7 mouse cellular contexts compared by ENCODE assay signal in the genomic region with DNA sequence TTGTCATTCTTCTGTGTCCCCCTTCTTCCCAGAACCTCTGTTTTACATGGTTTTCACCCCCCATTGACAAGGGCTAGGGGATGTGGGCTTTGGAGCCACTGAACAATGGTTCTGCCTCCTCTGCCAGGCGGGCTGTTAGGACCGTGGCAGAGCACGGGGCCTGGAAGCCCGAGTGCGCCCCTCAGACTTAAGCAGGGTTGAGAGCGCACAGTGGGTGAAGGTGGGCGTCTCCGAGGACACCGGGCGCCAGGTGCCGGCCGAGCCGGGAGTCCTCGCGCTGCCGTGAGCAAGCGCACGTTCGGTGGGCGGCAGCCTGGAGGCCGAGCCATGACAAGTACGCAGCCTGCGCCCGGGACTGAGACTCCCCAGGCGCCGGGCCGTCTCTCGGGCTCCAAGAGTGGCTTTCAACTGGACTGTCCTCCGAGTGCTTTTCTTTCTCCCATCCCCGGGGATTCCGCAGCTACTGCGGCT. TPM values are rescaled to one million over a fixed set of nuclear protein-coding genes. Genes with fewer than 3 reads are reported as not detected.
DNase-seq lines count a peak whose midpoint lies in the region; ATAC-seq and TF ChIP-seq lines count a peak whose summit lies in the region.

No protein-coding gene starts in this region.

- 0% methylated on average over 16 of the region's 32 CpGs for WGBS in embryonic facial prominence, embryonic 14.5 days
- 0% methylated on average over 32 of the region's 32 CpGs for WGBS in stomach, embryonic 15.5 days

- DNase-seq in ZHBTc4 (ENCODE audit: low read depth, low spot score): peak; percentile 50
- peak; percentile 32 for DNase-seq in embryonic facial prominence, embryonic 14.5 days (ENCODE audit: low spot score)
- DNase-seq in heart, postnatal 14 days: peak; percentile 43 to 46
- DNase-seq in left cerebral cortex, adult 8-10 months (ENCODE audit: low spot score in 2 of 2): peak; percentile 25 to 44
- DNase-seq in mesoderm, embryonic 11.5 days (ENCODE audit: low read depth, low spot score): peak; percentile 37

- TF ChIP-seq CTCF in E14TG2a.4 (conservative IDR thresholded peaks at IDR 0.05; ENCODE audit: low read length): no peak

- ATAC-seq in embryonic facial prominence, embryonic 14.5 days (ENCODE audit: low read depth): peak; percentile 19
- ATAC-seq in stomach, embryonic 15.5 days (ENCODE audit: insufficient read depth, low FRiP score, low read depth): peak; percentile 19

- H3K4me2 ChIP-seq in embryonic facial prominence, embryonic 14.5 days (ENCODE audit: low read depth, low read length): peak overlapping the region; percentile 93
- peak overlapping the region; percentile 97 for H3K4me2 ChIP-seq in stomach, embryonic 15.5 days

- no peaks in the 10 kb centered on the region for H3K36me3 ChIP-seq in E14TG2a.4 (ENCODE audit: insufficient read depth, low read length)
- no peaks in the 10 kb centered on the region for H3K36me3 ChIP-seq in embryonic facial prominence, embryonic 14.5 days (ENCODE audit: control insufficient read depth, insufficient read depth, low read length)
- H3K36me3 ChIP-seq in stomach, embryonic 15.5 days: no peaks in the 10 kb centered on the region

- peak overlapping the region; percentile 84 for H3K9ac ChIP-seq in embryonic facial prominence, embryonic 14.5 days (ENCODE audit: low read depth, low read length)
- peak overlapping the region; percentile 37; the same call in 1 of the 2 replicates for H3K9ac ChIP-seq in stomach, embryonic 15.5 days

- H3K9me3 ChIP-seq in E14TG2a.4 (ENCODE audit: low read length): no peaks in the 10 kb centered on the region
- no peaks in the 10 kb centered on the region for H3K9me3 ChIP-seq in embryonic facial prominence, embryonic 14.5 days (ENCODE audit: control insufficient read depth, low read length)
- H3K9me3 ChIP-seq in stomach, embryonic 15.5 days: no peaks in the 10 kb centered on the region

- H3K4me1 ChIP-seq in E14TG2a.4 (replicated peaks; ENCODE audit: low read depth, low read length): peaks cover 27% of the 10 kb centered on the region
- peaks cover 5% of the 10 kb centered on the region; the same call in 1 of the 2 replicates for H3K4me1 ChIP-seq in embryonic facial prominence, embryonic 14.5 days (ENCODE audit: control insufficient read depth, insufficient read depth, low read length)
- H3K4me1 ChIP-seq in stomach, embryonic 15.5 days: peaks cover 19% of the 10 kb centered on the region; the same call in 1 of the 2 replicates

- peak overlapping the region; percentile 78 for H3K27ac ChIP-seq in embryonic facial prominence, embryonic 14.5 days (replicated peaks; ENCODE audit: low read depth, low read length)
- no peak overlapping the region for H3K27ac ChIP-seq in stomach, embryonic 15.5 days

- H3K4me3 ChIP-seq in E14TG2a.4 (replicated peaks; ENCODE audit: low read length): peak overlapping the region; percentile 84
- H3K4me3 ChIP-seq in embryonic facial prominence, embryonic 14.5 days (ENCODE audit: low read depth, low read length): peak overlapping the region; percentile 77
- peak overlapping the region; percentile 65 for H3K4me3 ChIP-seq in stomach, embryonic 15.5 days (replicated peaks)

- intact Hi-C loops in heart, postnatal 14 days (cut with DNase I): loop anchor here (2.0 to 10.0 kb wide), 5 partner anchors 41 to 483 kb away; no protein-coding TSS in a partner anchor

- H3K27me3 ChIP-seq in E14TG2a.4 (ENCODE audit: insufficient read depth, low read length): peaks cover 88% of the 10 kb centered on the region
- peaks cover 15% of the 10 kb centered on the region for H3K27me3 ChIP-seq in embryonic facial prominence, embryonic 14.5 days (replicated peaks; ENCODE audit: control insufficient read depth, insufficient read depth, low read length)
- H3K27me3 ChIP-seq in stomach, embryonic 15.5 days (replicated peaks): peaks cover 12% of the 10 kb centered on the region

RNA-seq across cellular contexts. Expression of a gene that starts 1.7 kb away (rescaled TPM):
- polyA plus RNA-seq in embryonic facial prominence, embryonic 14.5 days (2014; fragmentation: Nextera tagmentation; extraction: Ambion mirVana): 23.4 and 24.9 TPM in 2 replicates
- 100 to 1,000 TPM; 169 to 170 TPM for total RNA-seq in heart, postnatal 14 days (2021)
- 10 to 100 TPM; 50.5 to 54.4 (median 52.9) TPM for total RNA-seq in left cerebral cortex, adult 8-10 months (2022)
- 6.9 and 8.0 TPM in 2 replicates for polyA plus RNA-seq in stomach, embryonic 15.5 days (2015; fragmentation: Nextera tagmentation; extraction: Ambion mirVana)
